Mouse (Mus musculus) ovary, postnatal 36 days (tissue): Measurements from ENCODE around the gene CK137956.

Source experiments
- DNase-seq: peaks from one replicate; pipeline ENCODE4 v3.0.0; 2022; ENCODE audit warnings: low spot score, mixed read lengths

CK137956 gene

GRCm38 (mm10) chr4:127913551-127913950 is 57.2 kb downstream of the CK137956 start:
- no peak for DNase-seq

- DNase-seq = no peak
These were observed 63.6 kb downstream of the CK137956 start for GRCm38 (mm10) chr4:127907151-127907550.

- DNase-seq = no peak
These were observed 66.8 kb downstream of the CK137956 start for GRCm38 (mm10) chr4:127903954-127904353.

- DNase-seq = no peak
These were observed 69.8 kb downstream of the CK137956 start for GRCm38 (mm10) chr4:127900893-127901456.

DNA sequence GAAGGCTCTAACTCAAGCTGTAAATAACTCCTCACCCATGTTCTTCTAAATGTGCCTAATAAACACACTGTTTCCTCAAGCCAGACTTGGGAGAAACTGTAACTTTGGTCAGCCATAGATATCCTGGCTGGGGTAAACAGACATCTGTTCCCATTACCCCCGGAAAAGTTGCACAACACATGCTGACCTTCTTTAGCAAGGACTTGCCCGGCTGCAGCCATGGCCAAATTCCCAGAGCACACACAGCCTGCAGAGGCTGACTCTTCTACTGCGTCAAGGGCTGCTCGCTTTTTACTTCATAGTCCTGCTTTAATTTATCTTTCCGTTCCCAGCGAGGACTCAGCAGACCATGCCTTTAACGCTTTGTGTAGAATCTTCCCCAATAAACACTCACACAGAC is 81.7 kb downstream of the CK137956 start:
- no peak for DNase-seq

- DNase-seq = no peak
These were observed 91.8 kb downstream of the CK137956 start for GRCm38 (mm10) chr4:127878966-127879365.
